Mouse (Mus musculus): ENCODE data around the gene Mlx.

DNA sequence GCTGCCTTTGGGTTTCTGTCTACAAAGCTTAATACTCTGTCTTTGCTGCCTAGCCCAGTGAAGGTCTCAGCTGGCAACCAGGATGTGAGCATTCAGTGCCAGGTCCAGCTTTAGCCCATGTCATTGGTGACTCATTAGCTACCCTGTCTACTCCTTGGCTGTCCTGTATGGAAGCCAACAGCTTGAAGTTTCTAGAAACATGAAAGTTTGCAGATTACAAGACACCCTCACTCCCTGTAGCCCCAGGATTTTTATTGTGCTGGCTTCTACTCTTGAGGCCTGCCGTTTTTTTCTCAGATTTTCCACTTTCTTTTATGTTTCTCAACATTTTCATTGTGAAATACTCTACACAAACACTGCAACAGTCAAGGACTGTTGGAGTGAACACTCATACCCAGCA lies 2.9 kb downstream of the Mlx start:
- TF ChIP-seq HCFC1 (IDR thresholded peaks at IDR 0.05; ENCODE audit: borderline replicate concordance, insufficient read depth, low read length) (no peak), MAFK (IDR thresholded peaks at IDR 0.05; ENCODE audit: insufficient read depth, low read depth, low read length) (no peak), ZC3H11A (IDR thresholded peaks at IDR 0.05; ENCODE audit: borderline replicate concordance, low read depth, low read length) (no peak), ZNF384 (IDR thresholded peaks at IDR 0.05; ENCODE audit: low read depth, low read length) (no peak), CHD2 (IDR thresholded peaks at IDR 0.05; ENCODE audit: low read depth, low read length) (no peak)
